Mouse (Mus musculus): ENCODE measurements around the gene Neurl3.

DNA sequence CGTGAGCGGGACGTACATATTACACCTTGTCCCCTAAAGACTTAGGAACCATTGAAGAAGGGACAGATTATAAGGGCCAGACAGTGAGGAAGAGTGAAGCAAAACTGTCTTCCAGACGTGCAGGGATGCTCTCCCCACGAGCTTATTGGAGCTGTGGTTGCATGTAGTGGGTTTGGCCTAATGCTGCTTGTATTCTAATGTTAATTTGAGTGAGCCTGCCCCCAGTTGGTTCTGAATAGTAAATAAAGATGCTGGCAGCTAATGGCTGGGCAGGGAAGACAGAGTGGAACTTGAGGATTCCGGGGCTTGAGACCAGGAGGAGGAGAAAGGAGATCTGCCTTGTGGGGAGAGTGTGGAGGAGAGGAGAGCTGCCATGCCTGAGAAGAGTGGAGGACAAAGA is 27.8 kb downstream of the Neurl3 start:
- TF ChIP-seq CTCF (IDR thresholded peaks at IDR 0.05; ENCODE audit: borderline replicate concordance, extremely low read depth, insufficient read depth, insufficient read length) (no peak), POLR2A (IDR thresholded peaks at IDR 0.05; ENCODE audit: borderline replicate concordance, extremely low read depth, insufficient read depth, insufficient read length, poor library complexity, severe bottlenecking) (no peak)
